Mouse (Mus musculus) CD4-positive, CD25-positive, alpha-beta regulatory T cell, adult 4 months (primary cell): ENCODE data around the gene Tep1. TPM values are rescaled to one million over a fixed set of nuclear protein-coding genes. Genes with fewer than 3 reads are reported as not detected.
"Not testable (repeated sequence)": the region's sequence is repeated elsewhere in the genome, so short reads cannot be mapped to it uniquely, and the experiment has no call there.

ENCODE experiments used
- ATAC-seq: one replicate; pipeline ENCODE4 v1.8.0; 2017
- polyA plus RNA-seq, 2 experiments: library from polyadenylated mRNA; unstranded; fragments of 100-300 nt; shearing (Covaris generic); gene quantifications; one replicate each; pipeline ENCODE4 v1.2.1; 2017

The Tep1 gene
- polyA plus RNA-seq, result 10 to 100 TPM; 16.1 to 24.3 TPM

DNA sequence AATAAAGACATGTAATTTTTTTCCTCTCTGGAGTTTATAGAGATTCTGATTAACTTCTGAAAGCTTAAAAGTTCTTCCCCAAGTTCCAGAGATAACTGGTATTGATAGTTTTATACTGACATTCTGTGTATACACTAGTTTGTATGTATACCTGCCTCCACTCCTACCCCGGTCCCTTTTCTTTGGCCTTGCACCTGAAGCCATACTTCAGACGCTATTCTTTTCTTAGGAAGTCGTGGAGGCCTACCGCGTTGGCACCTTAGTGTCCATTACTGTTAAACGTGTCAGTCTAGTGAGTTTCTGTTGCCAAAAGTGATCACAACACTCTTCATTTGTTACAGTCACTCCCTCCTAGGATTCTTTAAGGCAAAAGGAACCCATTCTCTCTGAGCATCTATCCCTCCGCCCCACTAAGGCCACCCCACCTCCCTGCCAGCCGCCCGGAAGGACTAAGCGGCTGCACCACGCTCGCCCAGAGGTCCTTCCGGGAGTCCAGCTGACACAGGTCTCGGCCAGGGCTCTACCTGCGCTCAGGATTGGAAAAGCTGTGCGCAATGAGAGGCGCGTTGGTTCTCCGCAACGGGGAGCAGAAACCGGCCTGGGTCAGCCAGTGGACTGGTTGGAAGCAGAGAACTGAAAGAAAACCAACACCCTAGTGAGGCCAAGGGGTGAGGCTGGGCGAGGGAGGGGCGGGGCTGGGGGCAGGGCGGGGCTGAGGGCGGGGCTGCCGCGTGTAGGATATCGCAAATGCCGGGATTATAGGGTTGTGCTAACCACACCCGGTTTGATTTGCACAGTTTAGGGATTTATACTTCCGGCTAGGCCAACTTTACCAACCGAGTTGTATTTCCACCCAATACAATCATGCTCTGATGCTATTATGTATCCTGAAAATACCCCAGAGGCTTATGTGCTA, at the start of gene Tep1:
TSS of gene Tep1 (minus strand) at position 672 of the 916 bp plus-strand sequence.
- ATAC-seq, result peak; percentile 85

DNA sequence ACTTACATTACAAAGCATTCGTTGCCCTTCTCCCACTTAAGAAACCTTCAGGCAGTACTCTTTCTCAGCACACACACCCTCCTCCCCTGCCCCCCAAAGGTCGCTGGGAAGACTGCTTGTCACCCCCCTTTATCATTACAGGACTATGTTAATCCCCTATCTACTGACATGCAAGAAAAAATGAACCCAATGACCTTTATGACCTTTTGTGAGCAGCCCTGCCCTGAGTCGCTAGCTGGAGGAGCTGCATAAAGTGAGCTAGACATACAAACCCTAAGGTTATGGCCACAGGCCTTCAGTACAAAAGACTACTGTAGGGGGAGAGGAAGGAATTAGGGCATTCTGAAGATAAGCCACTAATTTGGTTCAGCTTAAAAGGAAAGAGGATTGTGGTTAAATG, 41.0 kb upstream of the Tep1 start:
- no peak for ATAC-seq

DNA sequence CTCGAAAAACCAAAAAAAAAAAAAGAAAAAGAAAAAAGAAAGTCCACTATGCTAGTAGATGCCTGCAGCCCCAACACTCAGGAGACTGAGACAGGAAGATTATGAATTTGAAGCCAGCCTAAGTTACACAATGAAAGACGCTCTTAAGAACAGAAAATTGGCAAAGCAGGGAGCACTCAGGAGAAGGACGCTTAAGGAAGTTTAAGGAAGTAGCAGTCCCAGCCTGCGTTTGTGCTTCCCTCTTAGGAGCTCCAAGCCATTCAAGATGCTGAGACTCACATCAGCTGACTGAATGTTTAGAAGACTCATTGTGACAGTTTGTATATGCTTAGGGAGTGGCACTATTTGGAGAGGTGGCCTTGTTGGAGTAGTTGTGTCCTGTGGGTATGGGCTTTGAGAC, 37.8 kb upstream of the Tep1 start:
- ATAC-seq, result no peak

DNA sequence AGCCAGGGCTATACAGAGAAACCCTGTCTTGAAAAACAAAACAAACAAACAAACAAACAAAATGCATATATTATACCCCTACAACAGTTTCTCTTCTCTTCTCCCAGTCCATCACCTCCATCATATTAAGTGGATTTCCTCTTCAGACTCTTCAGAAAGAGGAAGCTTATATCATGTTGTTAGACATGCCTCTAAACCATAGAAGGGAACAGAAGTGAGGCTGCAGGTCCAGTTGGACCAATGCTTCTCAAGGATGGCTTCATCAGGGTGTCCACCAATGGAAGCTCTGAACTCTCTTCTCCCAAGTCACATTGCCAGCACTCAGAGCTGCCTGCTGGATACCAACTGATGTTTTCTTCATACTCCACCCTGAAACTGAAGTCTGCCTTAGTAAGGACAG, 35.0 kb upstream of the Tep1 start:
- not testable (repeated sequence) for ATAC-seq

DNA sequence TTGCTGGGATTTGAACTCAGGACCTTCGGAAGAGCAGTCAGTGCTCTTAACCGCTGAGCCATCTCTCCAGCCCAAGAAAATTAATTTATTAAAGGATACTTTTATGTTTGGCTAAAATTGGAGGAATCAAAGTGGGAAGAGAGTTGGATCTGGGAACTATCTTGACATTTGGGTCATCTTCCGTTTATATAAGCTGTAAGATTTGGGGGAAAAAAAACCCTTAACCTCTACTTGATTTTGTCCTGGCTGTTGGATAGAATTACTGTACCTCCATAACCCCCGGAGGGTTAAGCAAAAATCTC, 34.4 kb upstream of the Tep1 start:
- ATAC-seq, result no peak

DNA sequence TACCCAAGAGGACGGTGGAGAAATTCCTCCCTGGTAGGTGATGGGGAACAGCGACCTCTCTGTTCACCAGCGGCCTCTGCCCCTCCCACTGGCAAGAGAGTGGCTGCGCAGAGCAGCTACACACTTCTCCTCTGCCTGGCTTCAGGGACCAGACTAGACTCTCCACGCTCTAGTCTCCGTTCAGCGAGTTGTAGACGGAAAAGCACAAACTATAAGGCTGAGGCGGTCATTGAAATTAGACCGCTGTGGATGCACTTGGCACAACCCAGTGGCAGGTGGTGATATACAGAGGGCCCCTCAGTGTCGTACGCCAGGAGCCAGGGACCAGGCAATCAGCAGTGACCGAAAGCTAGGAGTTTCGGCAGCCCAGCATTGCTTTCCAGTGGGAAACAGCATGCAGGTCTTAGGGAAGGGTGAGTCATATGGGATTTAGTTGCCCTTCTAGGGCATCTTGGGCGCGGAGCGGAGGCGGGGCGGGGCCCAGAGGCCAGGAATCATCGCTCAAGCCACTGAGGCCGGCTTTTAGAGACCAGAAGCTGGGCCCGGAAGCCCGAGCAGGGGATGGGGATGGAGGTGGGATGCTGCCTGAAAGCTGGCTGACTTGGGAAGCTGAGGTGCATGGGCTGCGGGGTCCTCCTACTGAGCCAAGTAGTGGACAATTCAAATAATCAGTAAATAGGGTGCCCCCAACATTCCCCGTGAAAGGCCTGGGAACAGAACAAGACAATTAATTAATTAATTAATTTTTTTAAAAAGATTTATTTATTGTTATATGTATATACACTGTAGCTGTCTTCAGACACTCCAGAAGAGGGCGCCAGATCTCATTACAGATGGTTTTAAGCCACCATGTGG, 33.8 kb upstream of the Tep1 start:
- ATAC-seq, result no peak

DNA sequence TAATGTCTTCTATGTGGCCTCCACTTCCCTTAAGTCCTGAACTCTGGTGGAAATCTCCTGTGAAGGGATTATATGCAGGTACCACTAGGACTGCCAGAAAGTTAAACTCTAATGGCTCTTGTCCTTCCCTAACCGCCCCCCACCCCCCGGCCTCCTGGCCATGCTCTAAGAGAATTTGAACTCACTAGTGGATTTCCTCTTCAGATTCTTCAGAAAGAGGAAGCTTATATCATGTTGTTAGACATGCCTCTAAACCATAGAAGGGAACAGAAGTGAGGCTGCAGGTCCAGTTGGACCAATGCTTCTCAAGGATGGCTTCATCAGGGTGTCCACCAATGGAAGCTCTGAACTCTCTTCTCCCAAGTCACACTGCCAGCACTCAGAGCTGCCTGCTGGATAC, 27.6 kb upstream of the Tep1 start:
- ATAC-seq, result not testable (repeated sequence)

DNA sequence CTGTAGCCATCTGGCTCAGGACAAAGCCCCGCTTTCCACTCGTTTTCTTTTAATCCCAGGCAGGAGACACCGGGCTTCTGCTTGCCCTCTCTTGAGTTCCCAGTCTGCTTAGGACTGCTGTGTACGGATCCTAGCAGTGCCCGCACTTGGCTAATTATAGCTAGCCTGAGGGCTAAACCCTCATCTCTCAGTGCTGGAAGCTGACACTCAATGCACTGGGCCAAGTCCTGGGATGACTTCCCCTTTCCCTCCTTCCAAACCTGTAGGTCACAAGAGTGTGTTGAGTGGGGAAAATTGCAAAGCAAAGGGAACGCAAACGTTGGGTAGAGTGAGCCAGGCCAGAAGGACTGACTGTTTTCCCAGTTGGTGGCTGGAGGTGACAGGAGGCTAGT, 27.0 kb upstream of the Tep1 start, which contains the start of gene Klhl33:
TSS of gene Klhl33 (minus strand) at position 134 of the 392 bp plus-strand sequence.
- no peak for ATAC-seq

DNA sequence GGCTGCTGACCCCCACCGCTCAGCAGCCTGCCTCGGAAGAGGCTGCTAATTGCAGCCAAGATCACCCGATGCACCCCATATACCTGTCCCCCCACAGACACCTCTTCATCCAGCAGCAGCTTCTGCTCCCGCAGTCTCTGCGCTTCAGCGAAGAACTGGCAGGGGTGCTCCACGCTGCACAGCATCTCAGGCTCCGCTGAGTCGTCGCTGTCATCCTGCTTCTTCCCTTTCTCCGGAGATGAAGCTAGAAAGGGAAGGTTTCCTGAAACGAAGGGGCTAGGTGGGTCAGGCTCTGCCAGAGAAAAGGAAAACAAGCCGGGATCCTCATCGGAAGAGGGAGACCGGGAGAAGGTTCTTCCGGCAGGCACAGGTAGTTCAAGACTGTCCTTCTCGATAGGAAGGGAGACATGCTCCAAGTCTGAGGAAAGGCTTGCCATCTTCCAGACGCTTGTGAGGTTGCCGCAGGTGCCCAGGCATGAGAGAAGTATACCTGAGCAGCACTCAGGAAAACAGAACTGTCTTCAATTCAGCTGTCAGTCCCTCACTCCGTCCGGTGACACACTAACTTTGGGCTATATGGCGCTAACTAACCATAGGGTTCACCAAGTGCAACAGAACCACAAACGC, 26.5 kb upstream of the Tep1 start:
- no peak for ATAC-seq

DNA sequence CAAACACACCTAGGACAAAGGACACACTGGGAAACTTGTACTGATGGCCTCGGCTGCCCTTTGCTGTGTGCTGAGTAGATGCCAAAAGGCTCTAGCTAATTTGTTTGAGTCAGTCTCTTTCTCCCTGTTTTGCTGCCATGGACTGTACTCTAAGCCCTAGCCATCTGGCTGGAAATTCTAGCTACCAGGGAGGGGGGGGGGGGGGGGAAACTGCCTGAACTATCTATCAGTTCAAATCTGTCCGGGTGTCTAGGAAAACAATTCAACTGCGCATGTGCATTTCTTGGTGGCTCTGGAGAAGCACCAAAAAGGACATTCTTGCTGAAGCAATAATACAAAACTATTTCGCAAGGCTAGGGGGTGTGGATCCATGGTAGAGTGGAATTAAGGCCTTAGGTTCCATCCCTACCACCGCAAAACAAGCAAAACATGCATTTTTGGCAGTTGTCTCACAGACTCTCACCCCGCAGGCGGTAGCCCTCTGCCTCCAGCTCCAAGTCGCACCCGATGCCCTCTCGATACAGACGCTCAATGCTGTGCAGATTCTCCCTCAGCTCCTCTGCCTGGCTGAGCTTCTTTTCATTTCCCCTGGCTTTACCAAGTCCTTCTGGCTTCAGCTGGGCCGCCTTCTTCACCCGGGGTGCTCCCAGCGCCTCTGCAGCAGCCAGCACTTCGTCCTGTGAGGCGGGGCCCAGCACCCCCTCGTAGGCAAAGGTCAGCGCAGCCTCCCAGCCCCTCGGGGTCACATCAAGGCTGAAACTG, 25.8 kb upstream of the Tep1 start:
- ATAC-seq, result no peak

DNA sequence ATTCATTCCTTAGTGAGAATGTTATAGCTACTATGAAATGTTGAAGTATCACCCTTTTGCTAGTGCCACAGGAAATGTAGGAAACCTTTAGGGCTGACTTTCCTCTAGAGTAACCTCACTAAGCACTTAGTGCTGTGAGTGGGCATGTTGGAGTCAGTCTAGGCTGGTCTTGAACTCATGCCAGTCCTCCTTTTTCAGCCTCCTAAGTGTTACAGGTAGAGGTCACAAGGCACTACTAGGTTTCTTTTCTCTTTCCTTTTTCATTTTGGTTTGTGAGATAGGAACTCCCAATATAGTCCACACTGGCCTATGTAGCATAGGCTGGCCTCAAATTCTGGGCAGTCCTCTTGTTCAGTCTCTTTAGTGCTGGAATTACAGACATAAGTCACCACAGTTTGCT, 25.0 kb upstream of the Tep1 start:
- ATAC-seq, result no peak

DNA sequence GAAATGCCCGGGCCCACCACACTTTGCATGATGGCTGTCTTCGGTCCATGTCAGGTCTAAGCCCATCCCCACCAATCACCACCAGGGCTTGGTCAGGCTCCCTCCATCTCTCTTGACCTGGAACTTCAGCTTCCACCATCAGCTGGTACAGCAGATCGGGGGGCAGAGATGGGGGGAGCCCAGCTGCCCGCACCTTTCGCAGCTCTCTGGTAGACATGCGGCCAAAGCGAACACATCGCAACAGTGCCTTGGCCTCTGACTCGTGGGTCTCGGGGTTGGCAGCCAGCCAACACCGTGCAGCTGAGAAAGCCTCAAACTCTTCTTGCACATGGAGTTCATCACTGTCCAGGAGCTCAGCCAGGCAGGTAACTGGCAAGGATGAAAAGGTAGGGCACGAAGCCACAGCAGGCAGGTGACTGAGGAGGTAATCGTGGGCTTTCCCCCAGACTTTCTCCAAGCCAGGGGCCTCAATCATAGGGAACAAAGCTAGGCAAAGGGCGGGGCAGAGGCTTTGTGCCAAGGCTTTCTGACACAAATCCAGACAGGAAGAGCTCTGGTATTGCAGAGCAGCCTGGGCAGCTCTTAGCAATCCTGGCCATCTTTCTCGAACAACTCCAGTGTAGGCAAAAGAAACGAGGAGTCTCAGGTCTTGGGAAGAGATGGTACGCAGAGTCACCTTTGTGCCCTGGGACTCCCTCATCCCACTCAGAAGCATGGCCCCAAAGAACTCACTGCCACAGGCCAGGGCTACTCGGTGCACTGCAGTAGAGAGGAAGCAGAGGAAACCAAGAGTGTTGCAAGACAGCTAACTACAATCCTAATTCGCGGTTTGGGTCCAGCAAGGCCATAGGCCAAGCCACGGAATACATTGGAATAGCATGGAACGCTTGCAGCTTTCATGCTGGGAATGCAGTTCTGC, 22.4 kb upstream of the Tep1 start:
- ATAC-seq, result no peak

DNA sequence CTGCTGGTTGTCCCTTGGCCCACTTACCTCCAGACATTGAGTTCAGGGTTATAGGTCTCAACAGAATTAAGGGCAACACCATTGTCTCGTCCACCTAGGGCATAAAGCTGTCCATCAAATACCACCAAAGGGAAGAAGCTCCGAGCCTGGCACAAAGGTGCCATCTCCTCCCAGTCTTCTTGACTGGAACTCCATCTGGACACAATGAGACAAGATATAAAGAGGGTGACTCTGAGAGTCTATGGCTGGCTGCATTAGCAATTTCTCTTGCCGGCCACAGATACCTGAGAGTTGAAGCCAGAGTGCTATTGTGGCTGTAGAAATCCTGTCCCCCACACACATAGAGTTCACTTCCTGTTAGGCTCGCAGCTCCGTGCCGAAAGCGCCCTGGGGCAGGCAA, 21.7 kb upstream of the Tep1 start:
- ATAC-seq, result no peak

DNA sequence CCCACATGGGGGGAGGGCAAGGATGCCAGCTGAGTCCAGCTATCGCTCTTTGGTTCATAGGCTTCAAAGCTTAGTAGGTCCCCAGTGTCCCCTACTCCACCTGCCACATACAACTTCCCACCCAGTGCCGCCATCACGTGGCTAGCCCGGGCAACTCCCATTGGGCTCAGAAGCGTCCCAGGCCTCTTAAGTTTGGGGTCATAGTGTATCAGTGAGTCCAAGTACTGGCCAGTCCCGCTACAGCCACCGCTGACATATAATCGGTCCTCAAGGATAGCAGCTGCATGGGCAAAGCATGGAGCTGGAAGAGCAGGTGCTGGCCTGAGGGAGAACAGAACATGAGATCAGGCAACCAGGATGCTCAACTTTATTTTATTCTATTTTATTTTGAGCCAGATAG, 21.3 kb upstream of the Tep1 start:
- ATAC-seq, result no peak

DNA sequence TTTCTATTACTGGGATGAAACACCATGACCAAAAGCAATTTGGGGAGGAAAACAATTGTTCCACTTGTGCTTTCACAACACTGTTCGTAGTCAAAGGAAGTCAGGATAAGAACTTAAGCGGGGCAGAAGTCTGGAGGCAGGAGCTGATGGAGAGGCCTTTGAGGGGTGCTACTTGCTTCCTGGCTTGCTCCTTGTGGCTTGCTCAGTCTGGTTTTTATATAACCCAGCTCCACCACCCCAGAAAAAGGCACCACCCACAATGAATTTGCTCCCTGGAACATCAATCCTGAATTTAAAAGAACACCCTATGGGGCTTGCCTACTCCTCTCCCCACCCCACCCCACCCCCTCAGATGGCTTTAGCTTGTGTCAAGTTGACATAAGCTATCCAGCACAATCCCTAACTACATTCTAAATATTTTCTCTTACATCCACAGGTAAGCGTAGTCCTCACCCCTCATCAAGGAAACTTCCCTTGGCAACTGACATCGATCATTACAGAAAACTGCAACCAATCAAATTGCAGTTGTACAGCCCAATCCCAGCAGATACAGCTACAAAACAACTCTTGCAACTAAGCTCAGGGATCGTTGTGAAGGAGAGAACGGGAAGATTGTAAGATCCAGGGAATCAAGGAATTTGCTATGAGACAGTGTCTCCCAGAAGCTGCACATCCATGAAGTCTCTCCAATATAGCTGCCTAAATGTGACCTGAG, 6.0 kb upstream of the Tep1 start:
- ATAC-seq, result no peak

DNA sequence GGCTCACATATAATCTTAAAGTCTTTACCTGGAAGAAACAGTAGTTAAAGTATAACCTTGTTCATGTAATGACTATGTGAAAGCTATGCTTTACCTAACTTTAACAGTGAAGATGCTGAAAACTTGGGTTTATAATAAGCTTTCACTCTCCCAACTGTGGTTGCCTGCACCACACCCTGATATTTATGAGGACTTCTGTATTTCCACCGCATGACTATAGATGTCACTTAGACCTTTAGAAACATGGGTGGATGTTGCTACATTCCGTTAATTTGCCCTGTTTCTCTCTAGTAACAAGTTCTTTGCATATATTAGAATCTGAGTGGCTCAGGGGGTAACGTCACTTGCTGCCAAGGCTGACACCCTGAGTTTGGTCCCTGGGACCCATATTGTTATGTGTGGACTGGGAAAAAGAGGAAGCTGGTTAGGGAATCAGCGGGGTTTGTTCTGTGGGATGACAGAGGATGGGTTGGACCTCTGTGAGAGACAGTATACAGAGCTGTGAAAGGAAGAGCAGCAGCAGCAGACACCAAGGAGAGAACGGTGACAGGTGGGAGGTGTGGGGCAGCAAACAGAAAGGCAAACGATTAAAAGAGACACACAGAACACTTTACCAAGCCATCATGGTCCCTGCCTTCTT, 5.4 kb upstream of the Tep1 start:
- no peak for ATAC-seq

DNA sequence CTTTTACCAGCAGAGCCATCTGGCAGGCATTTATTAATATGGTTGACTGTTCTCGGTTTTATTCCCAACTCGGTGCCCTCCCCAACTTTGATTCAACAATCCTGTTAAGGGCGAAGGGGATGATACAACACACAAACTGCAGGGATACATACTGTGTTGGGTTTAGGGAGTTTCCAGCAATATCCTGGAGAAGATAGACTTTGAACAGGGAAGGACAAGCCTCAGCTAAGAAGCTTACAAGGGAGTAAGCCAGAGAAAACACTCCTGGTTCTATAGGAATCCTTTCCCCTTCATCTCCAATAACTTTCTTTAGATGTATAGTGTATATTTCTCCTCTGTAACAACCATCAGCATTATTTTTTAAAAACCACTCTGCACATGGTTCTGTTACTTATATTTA, 4.8 kb upstream of the Tep1 start:
- ATAC-seq, result no peak

DNA sequence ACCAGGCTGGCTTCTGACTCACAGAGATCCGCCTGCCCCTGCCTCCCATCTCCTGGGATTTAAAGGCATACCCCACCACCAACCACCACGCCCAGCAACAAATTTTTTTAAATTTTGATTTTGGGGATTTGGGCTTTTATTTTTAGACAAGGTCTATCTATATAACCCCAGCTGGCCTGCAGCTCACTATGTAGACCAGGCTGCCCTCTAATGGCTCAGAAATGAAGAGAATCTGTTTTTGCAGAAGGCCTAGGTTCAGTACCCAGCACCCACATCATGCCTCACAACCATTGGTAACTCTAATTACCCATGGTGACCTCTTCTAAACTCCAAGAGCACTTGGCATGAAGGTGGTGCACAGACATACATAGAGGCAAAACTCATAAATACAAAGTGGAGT, 924 bp upstream of the Tep1 start:
- ATAC-seq, result no peak

DNA sequence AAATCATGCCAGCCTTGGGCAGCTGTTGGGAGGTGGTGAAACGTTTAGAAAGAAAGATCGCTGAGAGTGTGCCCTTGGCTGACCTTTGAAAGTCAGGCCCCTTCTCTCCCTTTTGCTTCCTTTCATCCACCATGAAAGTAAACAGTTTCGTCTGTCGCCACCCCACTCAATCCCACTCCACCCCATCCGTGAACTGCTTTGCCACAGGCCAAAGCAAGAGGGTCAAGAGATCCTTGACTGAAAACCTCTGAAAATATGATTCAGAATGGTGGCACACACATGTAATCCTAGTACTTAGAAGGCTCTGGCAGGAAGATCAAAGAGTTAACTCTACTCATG, 414 bp upstream of the Tep1 start:
- peak; percentile 5 for ATAC-seq

DNA sequence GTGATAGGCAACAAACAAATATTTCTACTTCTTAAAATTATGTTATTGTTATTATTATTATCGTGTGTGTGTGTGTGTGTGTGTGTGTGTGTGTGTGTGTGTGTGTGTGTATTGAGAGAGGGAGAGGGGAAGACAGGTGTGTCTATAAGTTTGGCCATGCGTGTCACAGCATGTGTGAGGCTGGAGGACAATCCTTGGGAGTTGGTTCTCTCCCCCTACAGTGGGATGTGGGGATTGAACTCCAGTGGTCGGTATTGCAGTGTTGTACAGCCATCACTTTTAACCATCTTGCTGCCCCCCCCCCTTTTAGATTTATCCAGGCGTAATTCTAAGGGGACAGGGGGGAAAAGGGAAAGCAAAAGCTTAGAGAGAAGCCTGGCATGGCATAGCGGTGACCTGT, 1.7 kb downstream of the Tep1 start:
- ATAC-seq, result no peak
